Mouse (Mus musculus) C2C12 (cell line): ENCODE data around the gene Slc28a1.

ENCODE experiments used
- CEBPB ChIP-seq: IDR thresholded peaks from one replicate; pipeline ENCODE4 v1.6.1; 2011; ENCODE audit warnings: low read depth, mild to moderate bottlenecking, control low read depth, moderate library complexity
- CTCF ChIP-seq: IDR thresholded peaks from one replicate; pipeline ENCODE4 v1.5.1; 2011; ENCODE audit not compliant: control insufficient read depth, insufficient read depth, insufficient read length
- MAX ChIP-seq: IDR thresholded peaks from one replicate; pipeline ENCODE4 v1.6.1; 2011; ENCODE audit warnings: mild to moderate bottlenecking, control low read depth
- MYOD1 ChIP-seq: IDR thresholded peaks from one replicate; pipeline ENCODE4 v1.6.1; 2011; ENCODE audit warnings: low read depth; ENCODE audit not compliant: control insufficient read depth, insufficient read length
- MYOG ChIP-seq: IDR thresholded peaks from one replicate; pipeline ENCODE4 v1.6.1; 2011; ENCODE audit not compliant: control insufficient read depth, insufficient read length; ENCODE audit errors: extremely low read depth
- USF1 ChIP-seq: IDR thresholded peaks from one replicate; pipeline ENCODE4 v1.6.1; 2011; ENCODE audit warnings: low read depth, mild to moderate bottlenecking, control low read depth, moderate library complexity

DNA sequence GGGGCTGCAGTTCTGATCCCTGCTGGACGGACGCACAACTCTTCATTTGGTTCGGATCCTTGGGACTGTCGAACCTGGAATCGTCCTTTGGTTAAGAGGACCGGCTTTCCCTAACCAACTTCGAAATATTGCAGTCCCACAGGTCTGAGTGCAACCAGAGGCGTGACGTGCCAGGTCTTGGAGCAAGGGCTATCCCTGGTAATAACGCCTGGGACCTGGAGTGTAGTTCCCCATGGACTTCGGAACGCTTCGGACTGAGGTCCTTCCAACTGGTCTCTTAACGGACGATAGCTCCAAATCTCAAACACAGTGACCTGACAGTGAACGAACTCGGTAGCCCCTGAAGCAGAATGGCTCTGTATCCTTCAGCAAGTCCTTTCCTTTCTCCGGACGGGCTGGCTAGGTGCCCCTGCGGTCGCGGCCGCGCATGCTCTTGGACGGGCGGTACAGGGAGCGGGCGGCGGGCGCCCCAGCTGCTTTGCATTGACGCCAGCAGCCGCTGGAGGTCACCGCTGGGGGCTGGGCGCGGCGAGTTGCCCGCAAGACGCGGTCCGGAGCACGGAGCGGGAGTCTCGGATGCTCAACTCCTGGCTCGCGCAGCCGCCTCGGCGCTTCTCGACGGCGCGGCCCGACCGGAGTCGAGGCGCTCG lies 98.2 kb downstream of the Slc28a1 start:
- no peak for TF ChIP-seq USF1
- TF ChIP-seq CTCF: peak; percentile 2
- no peak for TF ChIP-seq MYOG
- TF ChIP-seq CEBPB: no peak
- no peak for TF ChIP-seq MAX
- TF ChIP-seq MYOD1: no peak
